In the genomic region with DNA sequence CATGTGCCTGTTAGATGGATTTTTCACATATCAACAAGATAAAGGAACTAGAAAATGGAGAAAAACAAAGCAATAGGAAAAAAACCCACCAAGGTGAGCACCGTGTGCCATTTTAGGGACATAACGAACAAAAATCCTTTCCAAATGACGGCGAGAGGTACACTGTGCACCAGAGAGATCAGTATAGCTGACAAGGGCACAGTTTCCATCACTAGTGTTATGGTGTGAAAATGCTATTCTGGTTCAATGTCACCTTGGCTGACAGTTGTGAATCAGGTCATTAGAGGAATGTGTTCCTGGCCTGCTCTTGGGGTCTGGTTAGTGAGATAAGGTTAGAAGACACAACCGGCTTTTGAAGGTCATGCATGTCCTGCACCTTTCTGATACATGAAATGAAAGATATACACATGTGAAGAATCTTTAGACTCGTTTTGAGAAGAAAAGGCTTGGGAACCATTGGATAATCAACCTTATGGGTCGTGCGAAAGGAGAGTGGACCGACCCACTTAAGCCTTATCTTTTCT, we compare ENCODE assay signal across 16 mouse cellular contexts.
"Had no signal": no experiment of that assay in that cellular context is flagged by ENCODE, and none has a peak within 500 bp of the region (broad histone marks: within the 10 kb centered on the region; RNA-seq: fewer than 3 reads in every experiment).

No protein-coding gene starts in this region.

- H3K27ac ChIP-seq: layer of hippocampus, adult 2 months; limb, embryonic 13.5 days; midbrain, embryonic 15.5 days; neural tube, embryonic 13.5 days had no signal

- ATAC-seq: midbrain, embryonic 15.5 days had no signal

- H3K9ac ChIP-seq: limb, embryonic 13.5 days; midbrain, embryonic 15.5 days; neural tube, embryonic 13.5 days had no signal

- DNase-seq: kidney, adult 18-20 months; kidney, postnatal 10 days; kidney, postnatal 4 days; left cerebral cortex, postnatal 4 days; lung, adult 18-20 months; lung, postnatal 36 days; retina, postnatal 1 day; right cerebral cortex, postnatal 4 days; spleen, adult 18-20 months; thymus, adult 18-20 months; thymus, postnatal 25 days had no signal

- H3K9me3 ChIP-seq: limb, embryonic 13.5 days; midbrain, embryonic 15.5 days; neural tube, embryonic 13.5 days had no signal

- H3K36me3 ChIP-seq: limb, embryonic 13.5 days; midbrain, embryonic 15.5 days; neural tube, embryonic 13.5 days had no signal

- H3K4me3 ChIP-seq: layer of hippocampus, adult 2 months; limb, embryonic 13.5 days; midbrain, embryonic 15.5 days; neural tube, embryonic 13.5 days had no signal

- H3K4me1 ChIP-seq: limb, embryonic 13.5 days; midbrain, embryonic 15.5 days; neural tube, embryonic 13.5 days had no signal

- H3K4me2 ChIP-seq: limb, embryonic 13.5 days; midbrain, embryonic 11.5 days; midbrain, embryonic 15.5 days; neural tube, embryonic 13.5 days had no signal

- H3K27me3 ChIP-seq: limb, embryonic 13.5 days; midbrain, embryonic 15.5 days; neural tube, embryonic 13.5 days had no signal
